Mouse (Mus musculus) liver, embryonic 11.5 days (tissue): ENCODE results near the gene Zg16. TPM values are rescaled to one million over a fixed set of nuclear protein-coding genes. Genes with fewer than 3 reads are reported as not detected.

Experiments
- ATAC-seq: fragments of 200-750 bp; cut with Nextera tagmentation; replicated peaks from 2 replicates; pipeline ENCODE4 v1.8.0; 2017; ENCODE audit warnings: moderate number of reproducible peaks, mild to moderate bottlenecking, moderate TSS enrichment, moderate library complexity; ENCODE audit not compliant: low FRiP score
- DNase-seq: peaks from one replicate; pipeline ENCODE4 v3.0.0-alpha.2; 2017; ENCODE audit warnings: low spot score
- H3K27ac ChIP-seq: fragments of 300-500 bp; sonication (generic); 2 replicates; pipeline ENCODE4 v1.5.1; 2014; ENCODE audit warnings: mild to moderate bottlenecking, low read depth, low read length, control low read depth
- H3K27me3 ChIP-seq: fragments of 300-500 bp; sonication (generic); replicated peaks from 2 replicates; pipeline ENCODE4 v1.6.1; 2014; ENCODE audit warnings: low read length, mixed read lengths; ENCODE audit not compliant: control insufficient read depth, insufficient read depth
- H3K36me3 ChIP-seq: fragments of 300-500 bp; sonication (generic); 2 replicates; pipeline ENCODE4 v1.6.1; 2014; ENCODE audit warnings: mild to moderate bottlenecking, low read length, moderate library complexity, mixed read lengths; ENCODE audit not compliant: control insufficient read depth, insufficient read depth
- H3K4me1 ChIP-seq: fragments of 300-500 bp; sonication (generic); replicated peaks from 2 replicates; pipeline ENCODE4 v1.6.1; 2014; ENCODE audit warnings: low read length, mixed read lengths; ENCODE audit not compliant: control insufficient read depth, insufficient read depth
- H3K4me2 ChIP-seq: fragments of 300-500 bp; sonication (generic); 2 replicates; pipeline ENCODE4 v1.6.1; 2014; ENCODE audit warnings: mild to moderate bottlenecking, control low read depth, moderate library complexity
- H3K4me3 ChIP-seq: fragments of 300-500 bp; sonication (generic); 2 replicates; pipeline ENCODE4 v1.5.1; 2014; ENCODE audit warnings: low read depth, low read length, control low read depth
- H3K9ac ChIP-seq: fragments of 300-500 bp; sonication (generic); 2 replicates; pipeline ENCODE4 v1.6.1; 2014; ENCODE audit warnings: low read depth, low read length, control low read depth
- H3K9me3 ChIP-seq: fragments of 300-500 bp; sonication (generic); 2 replicates; pipeline ENCODE4 v1.6.1; 2016; ENCODE audit warnings: low read length, inconsistent platforms, mixed read lengths; ENCODE audit not compliant: control insufficient read depth
- WGBS: fragments of 180-500 bp; shearing (Covaris S2); extraction: QIAGEN DNeasy Blood & Tissue Kit; methylation state at CpG from one replicate; pipeline ENCODE4 v1.1.7; 2014; 5-methylcytosine and 5-hydroxymethylcytosine counted together
- polyA plus RNA-seq: library from polyadenylated mRNA; unstranded; fragments of >200 nt; fragmentation: Nextera tagmentation; extraction: Ambion mirVana; gene quantifications from 2 replicates; pipeline ENCODE4 v1.2.1, GENCODE M21; 2014

Gene Zg16
- polyA plus RNA-seq, 1 experiment from 2014 or later, result not detected

GRCm38 (mm10) chr7:127110239-127111007, 23.3 kb upstream of the Zg16 start:
- no peaks in the 10 kb centered on the region for H3K36me3 ChIP-seq
- no peak overlapping the region for H3K4me3 ChIP-seq
- DNase-seq (peak; percentile 76), ATAC-seq (peak; percentile 43; the same call in 1 of the 2 replicates)
- H3K9ac ChIP-seq, result no peak overlapping the region
- H3K27ac ChIP-seq, result no peak overlapping the region
- peaks cover 13% of the 10 kb centered on the region for H3K4me1 ChIP-seq
- H3K4me2 ChIP-seq, result no peak overlapping the region
- no peaks in the 10 kb centered on the region for H3K27me3 ChIP-seq
- 46% methylated on average over 18 of the region's 18 CpGs for WGBS
- H3K9me3 ChIP-seq, result no peaks in the 10 kb centered on the region

- Histone ChIP-seq H3K9me3 (no peaks in the 10 kb centered on the region), H3K27ac (no peak overlapping the region), H3K4me3 (no peak overlapping the region), H3K27me3 (no peaks in the 10 kb centered on the region), H3K4me2 (no peak overlapping the region), H3K9ac (no peak overlapping the region), H3K4me1 (peaks cover 8% of the 10 kb centered on the region; the same call in 1 of the 2 replicates), H3K36me3 (no peaks in the 10 kb centered on the region)
- DNase-seq (no peak), ATAC-seq (no peak)
- 77% methylated on average over 7 of the region's 7 CpGs for WGBS
Observed at GRCm38 (mm10) chr7:127105551-127105950, 18.4 kb upstream of the Zg16 start.

- Histone ChIP-seq H3K4me2 (peak overlapping the region; percentile 60), H3K4me3 (peak overlapping the region; percentile 30), H3K27me3 (no peaks in the 10 kb centered on the region), H3K36me3 (no peaks in the 10 kb centered on the region), H3K9me3 (no peaks in the 10 kb centered on the region), H3K27ac (0 out of 2 replicates have a peak overlapping the region, but pooled peaks have one; percentile 26), H3K4me1 (0 out of 2 replicates have a peak, but pooled peaks cover 8% of the 10 kb centered on the region), H3K9ac (peak overlapping the region; percentile 35)
- WGBS, result 18% methylated on average over 17 of the region's 17 CpGs
- DNase-seq, result peak; percentile 81
- ATAC-seq, result peak; percentile 48
Observed at GRCm38 (mm10) chr7:127104560-127105332, 17.6 kb upstream of the Zg16 start.

GRCm38 (mm10) chr7:127103960-127104359, 16.8 kb upstream of the Zg16 start:
- Histone ChIP-seq H3K4me3 (no peak overlapping the region), H3K4me1 (0 out of 2 replicates have a peak, but pooled peaks cover 8% of the 10 kb centered on the region), H3K27ac (no peak overlapping the region), H3K9me3 (no peaks in the 10 kb centered on the region), H3K9ac (no peak overlapping the region), H3K27me3 (no peaks in the 10 kb centered on the region), H3K4me2 (no peak overlapping the region), H3K36me3 (no peaks in the 10 kb centered on the region)
- WGBS, result 62% methylated on average over 6 of the region's 6 CpGs
- DNase-seq (no peak), ATAC-seq (no peak)

- H3K9ac ChIP-seq, result no peak overlapping the region
- ATAC-seq, result no peak
- H3K4me3 ChIP-seq, result no peak overlapping the region
- no peak for DNase-seq
- no peaks in the 10 kb centered on the region for H3K9me3 ChIP-seq
- H3K27me3 ChIP-seq, result no peaks in the 10 kb centered on the region
- H3K36me3 ChIP-seq, result no peaks in the 10 kb centered on the region
- H3K4me1 ChIP-seq, result peaks cover 8% of the 10 kb centered on the region; the same call in 1 of the 2 replicates
- 69% methylated on average over 6 of the region's 6 CpGs for WGBS
- H3K4me2 ChIP-seq, result no peak overlapping the region
- H3K27ac ChIP-seq, result no peak overlapping the region
Observed at GRCm38 (mm10) chr7:127102148-127102547, 15.0 kb upstream of the Zg16 start.

GRCm38 (mm10) chr7:127101451-127102016, 14.4 kb upstream of the Zg16 start:
- Histone ChIP-seq H3K4me1 (peaks cover 8% of the 10 kb centered on the region; the same call in 1 of the 2 replicates), H3K36me3 (no peaks in the 10 kb centered on the region), H3K27ac (no peak overlapping the region), H3K4me2 (no peak overlapping the region), H3K27me3 (no peaks in the 10 kb centered on the region), H3K9me3 (no peaks in the 10 kb centered on the region), H3K9ac (no peak overlapping the region), H3K4me3 (no peak overlapping the region)
- DNase-seq (no peak), ATAC-seq (no peak)
- 17% methylated on average over 2 of the region's 2 CpGs for WGBS

GRCm38 (mm10) chr7:127099528-127099927, 12.4 kb upstream of the Zg16 start:
- Histone ChIP-seq H3K9me3 (no peaks in the 10 kb centered on the region), H3K4me3 (no peak overlapping the region), H3K27me3 (no peaks in the 10 kb centered on the region), H3K4me1 (peaks cover 5% of the 10 kb centered on the region; the same call in 1 of the 2 replicates), H3K27ac (no peak overlapping the region), H3K4me2 (no peak overlapping the region), H3K9ac (no peak overlapping the region), H3K36me3 (no peaks in the 10 kb centered on the region)
- ATAC-seq, result no peak
- DNase-seq, result no peak
- 70% methylated on average over 4 of the region's 4 CpGs for WGBS

- no peak overlapping the region for H3K4me2 ChIP-seq
- WGBS, result 90% methylated on average over 4 of the region's 4 CpGs
- no peak overlapping the region for H3K27ac ChIP-seq
Observed at GRCm38 (mm10) chr7:127098950-127099349, 11.8 kb upstream of the Zg16 start.

More at GRCm38 (mm10) chr7:127098950-127099349, 11.8 kb upstream of the Zg16 start:
- Histone ChIP-seq H3K36me3 (no peaks in the 10 kb centered on the region), H3K9ac (no peak overlapping the region), H3K4me3 (no peak overlapping the region), H3K9me3 (no peaks in the 10 kb centered on the region), H3K27me3 (no peaks in the 10 kb centered on the region), H3K4me1 (no peaks in the 10 kb centered on the region; the same call in 1 of the 2 replicates)
- DNase-seq, result no peak
- no peak for ATAC-seq
